Mouse (Mus musculus): ENCODE results near the gene Wdr61.

DNA sequence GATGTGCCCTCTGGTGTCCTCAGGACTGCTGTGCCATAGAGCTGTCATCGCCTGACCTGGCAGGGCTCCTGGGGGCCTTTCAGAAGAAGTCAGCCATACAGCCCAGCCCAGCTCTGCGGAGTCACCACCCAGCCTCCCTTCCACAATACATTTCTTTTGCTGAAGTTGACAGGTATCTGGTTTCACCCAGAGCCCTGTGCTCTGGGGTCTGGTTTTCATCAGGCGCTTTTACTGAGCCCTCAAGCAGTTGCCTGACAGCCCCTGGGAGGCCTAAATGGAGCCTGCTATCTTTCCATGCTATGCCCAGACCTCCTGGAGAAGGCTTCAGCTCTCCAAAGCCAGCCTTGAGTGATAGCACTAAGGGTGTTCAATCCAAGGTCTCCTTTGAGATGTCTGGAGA, 49.7 kb upstream of the Wdr61 start:
- TF ChIP-seq POLR2A (IDR thresholded peaks at IDR 0.05; ENCODE audit: low read depth, low read length) (no peak), CTCF (IDR thresholded peaks at IDR 0.05; ENCODE audit: extremely low read depth, insufficient read depth, insufficient read length, insufficient replicate concordance) (no peak)
